Mouse (Mus musculus): Measurements from ENCODE around the gene Pkp3. TPM values are rescaled to one million over a fixed set of nuclear protein-coding genes. Genes with fewer than 3 reads are reported as not detected.

Pkp3 gene
- polyA plus RNA-seq, 1 experiment from 2014 or later: 11.1 TPM

DNA sequence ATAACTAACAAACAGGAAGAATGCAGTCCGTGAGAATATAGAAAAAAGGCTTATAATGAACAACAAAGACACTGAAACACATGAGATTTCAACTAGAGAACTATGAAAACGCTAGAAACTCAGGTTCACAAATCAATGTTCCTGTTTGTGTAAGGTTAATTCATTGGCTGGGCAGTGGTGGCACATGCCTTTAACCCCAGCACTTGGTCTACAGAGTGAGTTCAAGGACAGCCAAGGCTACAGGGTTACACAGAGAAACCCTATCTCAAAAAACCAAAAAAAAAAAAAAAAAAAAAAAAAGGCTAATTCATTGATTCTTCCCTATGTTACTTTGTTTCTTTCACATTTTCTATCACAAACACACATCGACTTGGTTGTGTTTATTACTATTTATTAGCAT, 42.6 kb downstream of the Pkp3 start:
- Histone ChIP-seq H3K27me3 (ENCODE audit: insufficient read depth, low read length) (no peaks in the 10 kb centered on the region), H3K4me3 (replicated peaks; ENCODE audit: low read depth, low read length) (no peak overlapping the region), H3K9ac (ENCODE audit: low read depth, low read length) (no peak overlapping the region), H3K9me3 (replicated peaks; ENCODE audit: low read length) (no peaks in the 10 kb centered on the region), H3K4me2 (ENCODE audit: low read length) (no peak overlapping the region), H3K4me1 (replicated peaks; ENCODE audit: insufficient read depth, low read length) (no peaks in the 10 kb centered on the region), H3K27ac (no peak overlapping the region), H3K36me3 (ENCODE audit: insufficient read depth, low read length) (no peaks in the 10 kb centered on the region)
- 68% methylated on average over 3 of the region's 3 CpGs for WGBS
- ATAC-seq (replicated peaks; ENCODE audit: low FRiP score, low read depth) (no peak), DNase-seq (ENCODE audit: low spot score) (no peak)
- TF ChIP-seq CTCF (IDR thresholded peaks at IDR 0.05; ENCODE audit: low read depth): no peak

DNA sequence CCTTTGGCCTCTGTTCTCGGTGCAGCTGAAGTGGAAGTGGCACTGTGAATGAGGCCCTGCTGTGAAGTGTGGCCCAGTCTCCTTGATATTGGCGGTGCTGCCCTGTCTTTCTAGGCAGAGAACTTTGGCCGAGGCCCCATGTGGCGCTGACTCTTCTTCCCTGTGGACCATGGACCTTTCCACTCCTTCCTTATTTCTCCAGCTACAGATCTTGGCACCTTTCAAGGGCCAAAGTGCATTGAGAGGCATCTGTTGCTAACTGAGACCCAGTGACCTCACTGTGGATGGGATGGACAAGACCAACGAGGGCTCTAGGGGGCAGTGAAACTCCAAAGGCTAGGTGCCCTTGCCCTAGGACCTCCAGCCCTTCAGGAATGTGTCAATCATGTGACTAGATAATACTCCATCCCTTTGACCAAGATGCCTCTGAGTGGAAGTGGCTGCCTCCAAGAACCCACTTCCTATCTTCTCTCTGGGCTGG, 43.1 kb downstream of the Pkp3 start:
- Histone ChIP-seq H3K4me1 (replicated peaks; ENCODE audit: insufficient read depth, low read length) (no peaks in the 10 kb centered on the region), H3K36me3 (ENCODE audit: insufficient read depth, low read length) (no peaks in the 10 kb centered on the region), H3K4me3 (replicated peaks; ENCODE audit: low read depth, low read length) (no peak overlapping the region), H3K9ac (ENCODE audit: low read depth, low read length) (no peak overlapping the region), H3K9me3 (replicated peaks; ENCODE audit: low read length) (no peaks in the 10 kb centered on the region), H3K4me2 (ENCODE audit: low read length) (no peak overlapping the region), H3K27ac (no peak overlapping the region), H3K27me3 (ENCODE audit: insufficient read depth, low read length) (no peaks in the 10 kb centered on the region)
- TF ChIP-seq CTCF (IDR thresholded peaks at IDR 0.05; ENCODE audit: low read depth): peak; percentile 23; the same call in 1 of the 2 replicates
- peak; percentile 48 for ATAC-seq (replicated peaks; ENCODE audit: low FRiP score, low read depth)
- 76% methylated on average over 5 of the region's 5 CpGs for WGBS
- peak; percentile 25 for DNase-seq (ENCODE audit: low spot score)

DNA sequence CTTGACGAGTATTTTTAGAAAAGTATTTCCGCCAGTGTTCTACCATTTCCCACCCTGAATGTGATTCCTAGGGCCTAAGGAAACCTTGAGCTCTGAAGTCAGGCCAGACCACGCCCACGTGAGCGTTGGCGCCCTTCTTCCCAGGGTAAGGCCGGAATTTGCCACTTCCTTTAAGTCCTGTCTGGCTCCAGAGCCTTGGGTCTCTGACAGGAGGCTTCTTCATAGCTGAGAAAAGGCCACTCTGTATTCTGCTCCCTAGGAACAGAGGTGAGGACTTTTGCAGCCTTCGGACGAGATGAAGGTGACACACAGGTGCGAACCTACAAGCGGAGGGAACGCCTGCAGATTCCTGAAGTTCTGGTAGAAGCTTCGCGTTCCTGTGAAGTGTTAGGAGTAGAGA, 44.2 kb downstream of the Pkp3 start, which contains the start of gene Ptdss2:
TSS of gene Ptdss2 (plus strand) at position 138 of the 400 bp plus-strand sequence.
- Histone ChIP-seq H3K27me3 (ENCODE audit: insufficient read depth, low read length) (no peaks in the 10 kb centered on the region), H3K9me3 (replicated peaks; ENCODE audit: low read length) (no peaks in the 10 kb centered on the region), H3K27ac (peak within 1 kb of the TSS; percentile 81), H3K4me1 (replicated peaks; ENCODE audit: insufficient read depth, low read length) (no peaks in the 10 kb centered on the region), H3K9ac (ENCODE audit: low read depth, low read length) (peak within 1 kb of the TSS; percentile 60), H3K4me2 (ENCODE audit: low read length) (peak within 1 kb of the TSS; percentile 66), H3K36me3 (ENCODE audit: insufficient read depth, low read length) (no peaks in the 10 kb centered on the region), H3K4me3 (replicated peaks; ENCODE audit: low read depth, low read length) (peak within 1 kb of the TSS; percentile 50)
- DNase-seq (ENCODE audit: low spot score) (peak; percentile 44), ATAC-seq (replicated peaks; ENCODE audit: low FRiP score, low read depth) (no peak)
- 45% methylated on average over 14 of the region's 14 CpGs for WGBS
- no peak for TF ChIP-seq CTCF (IDR thresholded peaks at IDR 0.05; ENCODE audit: low read depth)

DNA sequence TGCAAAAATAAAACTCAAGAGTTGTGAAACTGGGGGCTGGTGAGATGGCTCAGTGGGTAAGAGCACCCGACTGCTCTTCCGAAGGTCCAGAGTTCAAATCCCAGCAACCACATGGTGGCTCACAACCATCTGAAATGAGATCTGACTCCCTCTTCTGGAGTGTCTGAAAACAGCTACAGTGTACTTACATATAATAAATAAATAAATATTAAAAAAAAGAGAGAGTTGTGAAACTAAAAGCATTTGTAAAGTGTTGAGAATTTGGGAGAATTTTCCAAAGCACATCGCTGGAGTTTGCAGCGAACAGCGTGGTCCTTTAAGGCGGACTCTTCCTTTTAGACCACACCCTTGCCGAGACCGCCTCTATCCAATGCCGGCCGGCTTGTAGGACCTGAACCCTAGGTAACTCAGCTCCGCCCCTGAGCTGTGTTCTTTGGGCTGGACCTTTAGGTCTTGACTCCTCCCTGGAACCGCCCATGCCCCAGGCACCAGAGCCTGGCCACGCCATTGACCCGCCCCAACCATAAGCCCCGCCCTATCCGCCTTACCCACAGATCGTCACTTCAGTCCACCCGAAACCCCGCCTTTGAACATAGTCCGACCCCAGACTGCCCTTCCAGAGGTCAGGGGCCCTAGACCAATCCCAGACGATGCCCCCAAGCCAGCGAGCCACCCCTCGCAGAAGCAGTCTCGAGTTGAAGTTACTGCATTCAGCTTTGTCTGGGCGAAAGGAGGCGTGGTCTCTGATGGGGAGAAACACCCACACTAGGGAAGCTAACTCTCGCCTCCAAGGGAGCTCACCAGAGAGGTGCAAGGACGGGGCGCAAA, 44.9 kb downstream of the Pkp3 start:
- WGBS: 1% methylated on average over 29 of the region's 29 CpGs
- H3K4me2 ChIP-seq (ENCODE audit: low read length): peak overlapping the region; percentile 66
- peak overlapping the region; percentile 81 for H3K27ac ChIP-seq
- H3K4me3 ChIP-seq (replicated peaks; ENCODE audit: low read depth, low read length): peak overlapping the region; percentile 50
- H3K27me3 ChIP-seq (ENCODE audit: insufficient read depth, low read length): no peaks in the 10 kb centered on the region
- ATAC-seq (replicated peaks; ENCODE audit: low FRiP score, low read depth): peak; percentile 97
- H3K9me3 ChIP-seq (replicated peaks; ENCODE audit: low read length): no peaks in the 10 kb centered on the region
- DNase-seq (ENCODE audit: low spot score): peak; percentile 98
- H3K36me3 ChIP-seq (ENCODE audit: insufficient read depth, low read length): no peaks in the 10 kb centered on the region
- no peak for TF ChIP-seq CTCF (IDR thresholded peaks at IDR 0.05; ENCODE audit: low read depth)
- peak overlapping the region; percentile 60 for H3K9ac ChIP-seq (ENCODE audit: low read depth, low read length)
- H3K4me1 ChIP-seq (replicated peaks; ENCODE audit: insufficient read depth, low read length): no peaks in the 10 kb centered on the region

DNA sequence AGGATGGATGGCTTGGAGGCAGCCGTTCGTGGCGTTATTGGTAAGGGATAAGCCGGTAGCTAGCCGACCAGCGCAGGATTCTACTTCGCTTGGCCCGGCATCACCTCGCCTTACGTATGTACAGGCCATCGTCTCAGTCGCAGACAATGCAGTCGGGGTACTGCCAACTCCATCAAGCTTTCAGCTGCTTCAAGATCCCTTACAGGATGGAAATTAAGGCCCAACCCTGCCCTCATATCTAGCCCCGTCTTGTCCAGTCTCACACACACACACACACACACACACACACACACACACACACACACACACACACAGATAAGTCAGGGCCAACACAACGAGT, 45.5 kb downstream of the Pkp3 start:
- DNase-seq (ENCODE audit: low spot score) (no peak), ATAC-seq (replicated peaks; ENCODE audit: low FRiP score, low read depth) (no peak)
- peak overlapping the region; percentile 50 for H3K4me3 ChIP-seq (replicated peaks; ENCODE audit: low read depth, low read length)
- H3K4me2 ChIP-seq (ENCODE audit: low read length): peak overlapping the region; percentile 66
- no peaks in the 10 kb centered on the region for H3K9me3 ChIP-seq (replicated peaks; ENCODE audit: low read length)
- H3K27ac ChIP-seq: peak overlapping the region; percentile 81
- H3K36me3 ChIP-seq (ENCODE audit: insufficient read depth, low read length): no peaks in the 10 kb centered on the region
- no peaks in the 10 kb centered on the region for H3K4me1 ChIP-seq (replicated peaks; ENCODE audit: insufficient read depth, low read length)
- H3K27me3 ChIP-seq (ENCODE audit: insufficient read depth, low read length): no peaks in the 10 kb centered on the region
- no peak for TF ChIP-seq CTCF (IDR thresholded peaks at IDR 0.05; ENCODE audit: low read depth)
- H3K9ac ChIP-seq (ENCODE audit: low read depth, low read length): peak overlapping the region; percentile 60
- WGBS: under 1% methylated on average over 15 of the region's 15 CpGs

DNA sequence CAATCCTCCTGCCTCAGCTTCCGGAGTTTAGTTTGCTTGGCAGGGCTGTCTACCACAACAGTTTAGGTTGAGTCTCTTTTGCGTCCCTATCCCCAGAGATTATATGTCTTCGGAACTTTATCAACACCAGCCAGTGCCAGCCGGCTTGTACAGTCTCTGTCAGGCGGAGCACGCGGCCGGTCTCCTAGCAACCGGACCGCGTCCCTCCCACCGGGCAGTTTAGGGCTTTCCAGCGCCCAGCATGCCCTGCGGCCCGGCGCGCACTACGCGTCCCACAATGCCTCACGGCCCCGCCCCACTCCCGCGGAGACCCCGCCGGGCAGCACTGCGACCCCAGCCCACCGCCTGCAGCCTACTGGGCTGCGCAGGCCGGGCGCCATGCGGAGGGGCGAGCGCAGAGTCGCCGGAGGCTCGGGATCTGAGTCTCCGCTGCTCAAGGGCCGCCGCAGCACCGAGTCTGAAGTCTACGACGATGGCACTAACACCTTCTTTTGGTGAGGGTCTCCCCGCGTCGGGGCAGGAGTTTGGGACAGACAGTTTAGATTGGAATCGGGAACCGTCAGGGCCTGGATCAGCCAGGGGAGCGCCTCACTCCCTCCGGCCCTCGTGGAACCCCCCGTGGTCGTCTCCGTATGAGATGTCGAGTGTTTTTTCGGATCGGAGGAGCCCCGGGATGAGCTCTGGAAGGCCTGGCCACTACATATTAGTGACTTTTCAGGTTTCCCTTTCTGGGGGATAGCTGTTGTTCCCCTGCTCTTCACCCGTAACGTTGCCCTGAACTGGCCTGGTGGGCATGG, 53.2 kb downstream of the Pkp3 start:
- ATAC-seq (replicated peaks; ENCODE audit: low FRiP score, low read depth): peak; percentile 97
- peak overlapping the region; percentile 54; the same call in 1 of the 2 replicates for H3K27ac ChIP-seq
- under 1% methylated on average over 59 of the region's 59 CpGs for WGBS

More for the DNA sequence above, 53.2 kb downstream of the Pkp3 start:
- Histone ChIP-seq H3K27me3 (ENCODE audit: insufficient read depth, low read length) (no peaks in the 10 kb centered on the region), H3K36me3 (ENCODE audit: insufficient read depth, low read length) (peaks cover 13% of the 10 kb centered on the region; the same call in 1 of the 2 replicates), H3K4me1 (replicated peaks; ENCODE audit: insufficient read depth, low read length) (peaks cover 6% of the 10 kb centered on the region; the same call in 1 of the 2 replicates), H3K9ac (ENCODE audit: low read depth, low read length) (peak overlapping the region; percentile 89), H3K9me3 (replicated peaks; ENCODE audit: low read length) (no peaks in the 10 kb centered on the region), H3K4me2 (ENCODE audit: low read length) (peak overlapping the region; percentile 78), H3K4me3 (replicated peaks; ENCODE audit: low read depth, low read length) (peak overlapping the region; percentile 97)
- TF ChIP-seq CTCF (IDR thresholded peaks at IDR 0.05; ENCODE audit: low read depth): no peak
- peak; percentile 92 for DNase-seq (ENCODE audit: low spot score)

Measured in kidney, postnatal 0 days (tissue).